Mouse (Mus musculus): ENCODE data around the gene Shtn1.

DNA sequence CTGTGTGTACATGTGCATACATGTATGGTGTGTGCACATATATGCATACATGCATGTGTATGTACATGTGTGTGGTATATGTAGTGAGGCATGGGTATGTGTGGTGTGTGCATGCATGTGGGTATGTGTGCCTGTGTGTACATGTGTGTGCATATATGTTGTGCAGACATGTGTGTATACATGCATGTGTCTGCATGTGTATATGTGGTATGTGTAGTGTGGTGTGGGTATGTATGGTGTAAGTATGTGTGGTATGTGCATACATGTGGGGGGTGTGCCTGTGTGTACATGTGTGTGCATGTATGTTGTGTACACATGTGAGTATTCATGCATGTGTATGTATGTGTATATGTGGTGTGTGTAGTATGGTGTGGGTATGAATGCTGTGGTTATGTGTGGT lies 54.3 kb downstream of the Shtn1 start:
- TF ChIP-seq POLR2A (IDR thresholded peaks at IDR 0.05; ENCODE audit: control insufficient read depth, extremely low read depth, insufficient read depth, low read length, poor library complexity), result no peak
- no peak for TF ChIP-seq CTCF (IDR thresholded peaks at IDR 0.05; ENCODE audit: borderline replicate concordance, control insufficient read depth, extremely low read depth, insufficient read depth, low read length, poor library complexity)

Data from thymus, adult 2 months (tissue).